Mouse (Mus musculus) MEL (cell line): Measurements from ENCODE around the gene Frmd6. TPM values are rescaled to one million over a fixed set of nuclear protein-coding genes. Genes with fewer than 3 reads are reported as not detected.

Experiments
- DNase-seq: peaks from one replicate; pipeline ENCODE4 v3.0.0; 2011; ENCODE audit warnings: low read depth, low spot score
- H3K27ac ChIP-seq: 2 replicates; pipeline ENCODE4 v1.5.1; 2012; ENCODE audit warnings: low read depth, mild to moderate bottlenecking, control low read depth, low read length, moderate library complexity; ENCODE audit not compliant: control insufficient read depth
- H3K27me3 ChIP-seq, 2 experiments: fragments of 150-350 bp in 1 of 2; sonication (generic) in 1 of 2; 2 replicates each; pipeline ENCODE4 v1.6.1; 2012; ENCODE audit warnings: low read length in 2 of 2, mild to moderate bottlenecking in 2 of 2, improper control_type of control experiment in 1 of 2, moderate library complexity in 1 of 2; ENCODE audit not compliant: insufficient read depth in 2 of 2, control insufficient read depth in 1 of 2
- H3K36me3 ChIP-seq, 2 experiments: 2 replicates each; pipeline ENCODE4 v1.6.1; 2012 to 2014; ENCODE audit warnings: low read length in 2 of 2, improper control_type of control experiment in 1 of 2, inconsistent platforms in 1 of 2, mild to moderate bottlenecking in 1 of 2; ENCODE audit not compliant: insufficient read depth in 2 of 2, control insufficient read depth in 1 of 2
- H3K4me1 ChIP-seq, 2 experiments: fragments of 150-350 bp in 1 of 2; sonication (generic) in 1 of 2; 2 replicates each; pipeline ENCODE4 v1.6.1; 2012; ENCODE audit warnings: low read length in 2 of 2, improper control_type of control experiment in 1 of 2, mild to moderate bottlenecking in 1 of 2; ENCODE audit not compliant: insufficient read depth in 2 of 2, control insufficient read depth in 1 of 2
- H3K4me3 ChIP-seq, 2 experiments: fragments of 150-350 bp in 1 of 2; sonication (generic) in 1 of 2; 2 replicates each; pipeline ENCODE4 v1.5.1; 2012; ENCODE audit warnings: low read depth in 2 of 2, low read length in 2 of 2, mild to moderate bottlenecking in 2 of 2, moderate library complexity in 2 of 2, control low read depth in 1 of 2, improper control_type of control experiment in 1 of 2; ENCODE audit not compliant: control insufficient read depth in 1 of 2, insufficient read depth in 1 of 2
- H3K79me2 ChIP-seq: 2 replicates; pipeline ENCODE4 v1.6.1; 2012; ENCODE audit warnings: mild to moderate bottlenecking, low read length, moderate library complexity; ENCODE audit not compliant: control insufficient read depth, poor library complexity, insufficient read depth
- H3K9ac ChIP-seq: 2 replicates; pipeline ENCODE4 v1.6.1; 2012; ENCODE audit warnings: low read depth, mild to moderate bottlenecking, control low read depth, low read length, moderate library complexity; ENCODE audit not compliant: control insufficient read depth, poor library complexity, severe bottlenecking
- H3K9me3 ChIP-seq: fragments of 150-350 bp; sonication (generic); replicated peaks from 2 replicates; pipeline ENCODE4 v1.6.1; 2012; ENCODE audit warnings: mild to moderate bottlenecking, low read length, improper control_type of control experiment, moderate library complexity; ENCODE audit not compliant: insufficient read depth
- CHD2 ChIP-seq: IDR thresholded peaks from 2 replicates; pipeline ENCODE4 v1.6.1; 2011; ENCODE audit warnings: low read length, improper control_type of control experiment
- CTCF ChIP-seq, 3 experiments: IDR thresholded peaks in 2 of 3; conservative IDR thresholded peaks in 1 of 3; 2 replicates each; pipeline ENCODE4 v1.5.1; 2011 to 2012; ENCODE audit warnings: low read length in 3 of 3, low read depth in 2 of 3, mild to moderate bottlenecking in 2 of 3, improper control_type of control experiment in 1 of 3, inconsistent platforms in 1 of 3, mixed read lengths in 1 of 3, moderate library complexity in 1 of 3; ENCODE audit not compliant: control insufficient read depth in 1 of 3, insufficient read depth in 1 of 3, poor library complexity in 1 of 3, severe bottlenecking in 1 of 3
- ELF1 ChIP-seq: IDR thresholded peaks from 2 replicates; pipeline ENCODE4 v1.6.1; 2014; ENCODE audit warnings: low read depth, mild to moderate bottlenecking, inconsistent platforms, low read length, improper control_type of control experiment, moderate library complexity
- ETS1 ChIP-seq: IDR thresholded peaks from 2 replicates; pipeline ENCODE4 v1.6.1; 2012; ENCODE audit warnings: low read depth, mild to moderate bottlenecking, inconsistent platforms, low read length, improper control_type of control experiment, moderate library complexity
- GABPA ChIP-seq: IDR thresholded peaks from 2 replicates; pipeline ENCODE4 v1.6.1; 2012; ENCODE audit warnings: low read depth, mild to moderate bottlenecking, inconsistent platforms, low read length, improper control_type of control experiment, moderate library complexity
- GATA1 ChIP-seq: IDR thresholded peaks from 2 replicates; pipeline ENCODE4 v1.6.1; 2011; ENCODE audit warnings: low read depth, low read length, improper control_type of control experiment
- HCFC1 ChIP-seq: IDR thresholded peaks from 2 replicates; pipeline ENCODE4 v1.6.1; 2012; ENCODE audit warnings: low read depth, mild to moderate bottlenecking, inconsistent platforms, low read length, improper control_type of control experiment, moderate library complexity
- KAT2A ChIP-seq: conservative IDR thresholded peaks from 2 replicates; pipeline ENCODE4 v1.6.1; 2012; ENCODE audit warnings: low read depth, low read length, improper control_type of control experiment, inconsistent platforms
- MAFK ChIP-seq: IDR thresholded peaks from 2 replicates; pipeline ENCODE4 v1.6.1; 2011; ENCODE audit warnings: low read depth, mild to moderate bottlenecking, low read length, improper control_type of control experiment, borderline replicate concordance
- MAX ChIP-seq: IDR thresholded peaks from 2 replicates; pipeline ENCODE4 v1.6.1; 2011; ENCODE audit warnings: low read length, improper control_type of control experiment
- MEF2A ChIP-seq: IDR thresholded peaks from 2 replicates; pipeline ENCODE4 v1.6.1; 2014; ENCODE audit warnings: low read depth, mild to moderate bottlenecking, inconsistent platforms, low read length, improper control_type of control experiment; ENCODE audit not compliant: poor library complexity, insufficient replicate concordance, severe bottlenecking; ENCODE audit errors: extremely low read depth
- MXI1 ChIP-seq: IDR thresholded peaks from 2 replicates; pipeline ENCODE4 v1.6.1; 2011; ENCODE audit warnings: mild to moderate bottlenecking, low read depth, low read length, improper control_type of control experiment
- MYC ChIP-seq: IDR thresholded peaks from 2 replicates; pipeline ENCODE4 v1.6.1; 2011; ENCODE audit warnings: low read depth, mild to moderate bottlenecking, low read length, improper control_type of control experiment, moderate library complexity
- POLR2A ChIP-seq, 2 experiments: IDR thresholded peaks; 2 replicates each; pipeline ENCODE4 v1.6.1; 2011 to 2012; ENCODE audit warnings: low read length in 2 of 2, mild to moderate bottlenecking in 2 of 2, control low read depth in 1 of 2, improper control_type of control experiment in 1 of 2, low read depth in 1 of 2, moderate library complexity in 1 of 2; ENCODE audit not compliant: control insufficient read depth in 1 of 2, insufficient read depth in 1 of 2, poor library complexity in 1 of 2
- POLR2AphosphoS5 ChIP-seq: IDR thresholded peaks from 2 replicates; pipeline ENCODE4 v1.6.1; 2012; ENCODE audit warnings: low read depth, borderline replicate concordance, mild to moderate bottlenecking, inconsistent platforms, low read length, moderate library complexity, mixed read lengths
- RCOR1 ChIP-seq: IDR thresholded peaks from 2 replicates; pipeline ENCODE4 v1.6.1; 2012; ENCODE audit warnings: low read depth, mild to moderate bottlenecking, inconsistent platforms, low read length, improper control_type of control experiment
- SIN3A ChIP-seq: IDR thresholded peaks from 2 replicates; pipeline ENCODE4 v1.6.1; 2012; ENCODE audit warnings: low read length, improper control_type of control experiment, inconsistent platforms
- SMC3 ChIP-seq: IDR thresholded peaks from 2 replicates; pipeline ENCODE4 v1.6.1; 2011; ENCODE audit warnings: low read depth, low read length, improper control_type of control experiment
- TAL1 ChIP-seq: IDR thresholded peaks from 2 replicates; pipeline ENCODE4 v1.6.1; 2012; ENCODE audit warnings: mild to moderate bottlenecking, inconsistent platforms, low read length, moderate library complexity, mixed read lengths
- TBP ChIP-seq: IDR thresholded peaks from 2 replicates; pipeline ENCODE4 v1.8.0; 2011; ENCODE audit warnings: low read depth, low read length, improper control_type of control experiment
- UBTF ChIP-seq: IDR thresholded peaks from 2 replicates; pipeline ENCODE4 v1.6.1; 2012; ENCODE audit warnings: low read depth, mild to moderate bottlenecking, inconsistent platforms, low read length, improper control_type of control experiment, moderate library complexity, borderline replicate concordance; ENCODE audit not compliant: insufficient read depth
- USF1 ChIP-seq: IDR thresholded peaks from 2 replicates; pipeline ENCODE4 v1.6.1; 2014; ENCODE audit warnings: low read depth, mild to moderate bottlenecking, inconsistent platforms, low read length, improper control_type of control experiment, moderate library complexity
- USF2 ChIP-seq, 2 experiments: IDR thresholded peaks; 2 replicates each; pipeline ENCODE4 v1.6.1; 2011 to 2012; ENCODE audit warnings: improper control_type of control experiment in 2 of 2, low read length in 2 of 2, borderline replicate concordance in 1 of 2, inconsistent platforms in 1 of 2, low read depth in 1 of 2, mild to moderate bottlenecking in 1 of 2; ENCODE audit not compliant: insufficient read depth in 1 of 2
- ZC3H11A ChIP-seq: IDR thresholded peaks from 2 replicates; pipeline ENCODE4 v1.6.1; 2012; ENCODE audit warnings: low read depth, mild to moderate bottlenecking, inconsistent platforms, low read length, improper control_type of control experiment
- ZMIZ1 ChIP-seq: IDR thresholded peaks from 2 replicates; pipeline ENCODE4 v1.6.1; 2012; ENCODE audit warnings: low read depth, mild to moderate bottlenecking, inconsistent platforms, low read length, improper control_type of control experiment, moderate library complexity
- ZNF384 ChIP-seq: IDR thresholded peaks from 2 replicates; pipeline ENCODE4 v1.6.1; 2012; ENCODE audit warnings: low read depth, mild to moderate bottlenecking, inconsistent platforms, low read length, improper control_type of control experiment
- polyA plus RNA-seq, 2 experiments: library from polyadenylated mRNA; stranded (reverse) in 1 of 2; unstranded in 1 of 2; fragments of >175 nt in 1 of 2; fragments of >200 nt in 1 of 2; gene quantifications; 2 replicates each; pipeline versions ENCODE4 v1.2.1 to v1.2.4; 2012; ENCODE audit warnings: low replicate concordance in 2 of 2, low read depth in 1 of 2; ENCODE audit not compliant: insufficient read length in 2 of 2, insufficient read depth in 1 of 2, missing spikeins in 1 of 2
- total RNA-seq: library from RNA; depleted of rRNA; stranded (reverse); fragments of 300-350 nt; gene quantifications from 2 replicates; pipeline ENCODE4 v1.2.3, GENCODE M21; 2012

The Frmd6 gene
- total and polyA plus RNA-seq, 3 experiments, result 3.7 to 5.0 TPM; not detected in 1

DNA sequence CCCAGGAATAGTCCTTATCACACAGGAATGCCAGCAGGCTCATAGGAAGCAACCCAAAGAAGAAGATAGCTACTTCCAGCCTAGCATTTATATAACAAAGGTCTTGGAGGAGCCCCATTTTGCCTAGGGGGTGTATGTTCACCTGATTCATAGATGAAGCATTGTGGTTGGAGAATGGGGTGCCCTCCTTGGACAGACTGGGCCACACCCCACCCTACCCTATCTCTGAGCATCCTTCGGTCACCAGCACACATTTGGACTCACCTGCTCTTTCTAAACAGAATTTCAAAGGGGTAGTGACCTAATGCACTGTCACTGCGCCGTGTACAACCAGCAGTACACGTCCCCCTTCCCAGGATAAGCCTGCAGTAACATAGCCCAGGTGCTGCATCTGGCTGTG, 31.5 kb downstream of the Frmd6 start:
- no peaks in the 10 kb centered on the region for H3K36me3 ChIP-seq
- no peak overlapping the region for H3K27ac ChIP-seq
- no peaks in the 10 kb centered on the region for H3K27me3 ChIP-seq
- H3K9me3 ChIP-seq, result no peaks in the 10 kb centered on the region
- no peak overlapping the region for H3K4me3 ChIP-seq
- TF ChIP-seq CHD2, result no peak
- no peak for TF ChIP-seq KAT2A
- TF ChIP-seq MEF2A, result no peak
- TF ChIP-seq POLR2AphosphoS5, result no peak
- no peak for TF ChIP-seq MYC
- no peak for TF ChIP-seq SMC3
- TF ChIP-seq GATA1, result no peak
- TF ChIP-seq TBP, result no peak
- TF ChIP-seq MAFK, result no peak
- no peak for TF ChIP-seq CTCF (IDR thresholded peaks at IDR 0.05 in 2 of 3, conservative IDR thresholded peaks at IDR 0.05 in 1 of 3; ENCODE audit: control insufficient read depth in 1 of 3, insufficient read depth in 1 of 3, low read depth in 2 of 3, low read length in 3 of 3, poor library complexity in 1 of 3, severe bottlenecking in 1 of 3)
- no peaks in the 10 kb centered on the region for H3K4me1 ChIP-seq
- DNase-seq, result no peak
- H3K9ac ChIP-seq, result no peak overlapping the region
- no peaks in the 10 kb centered on the region for H3K79me2 ChIP-seq

DNA sequence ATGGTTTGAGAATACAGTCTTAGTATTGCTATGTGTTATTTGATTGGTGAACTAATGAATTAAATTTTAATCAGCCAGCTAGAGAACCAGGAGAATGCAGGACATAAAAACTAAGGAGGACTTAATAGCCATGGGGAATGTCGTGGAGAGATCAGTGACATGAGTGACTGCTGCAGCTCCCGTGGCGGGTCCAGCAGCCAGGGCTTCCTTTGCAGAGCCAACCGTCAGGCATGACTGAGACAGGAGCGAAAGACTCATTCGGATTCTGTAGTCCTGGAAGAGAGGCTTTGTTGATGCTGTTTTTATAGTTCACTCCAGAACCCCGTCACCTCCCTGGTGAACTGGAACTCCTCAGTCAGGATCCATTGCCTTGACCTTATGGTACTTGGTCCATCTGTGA, 38.0 kb downstream of the Frmd6 start:
- no peak for TF ChIP-seq KAT2A
- TF ChIP-seq ZC3H11A, result no peak
- TF ChIP-seq ETS1, result no peak
- TF ChIP-seq RCOR1, result no peak
- no peak for TF ChIP-seq UBTF
- TF ChIP-seq HCFC1, result no peak
- TF ChIP-seq ZNF384, result no peak
- no peak for TF ChIP-seq SIN3A
- no peak for TF ChIP-seq POLR2A (IDR thresholded peaks at IDR 0.05; ENCODE audit: control insufficient read depth in 1 of 2, insufficient read depth in 1 of 2, low read depth in 1 of 2, low read length in 2 of 2, poor library complexity in 1 of 2)
- no peak for TF ChIP-seq MAX
- no peak for TF ChIP-seq MXI1
- TF ChIP-seq USF1, result no peak
- TF ChIP-seq ZMIZ1, result no peak
- TF ChIP-seq GABPA, result no peak
- no peak for TF ChIP-seq TAL1
- TF ChIP-seq POLR2AphosphoS5, result no peak
- no peak for TF ChIP-seq MAFK
- no peak for TF ChIP-seq USF2 (IDR thresholded peaks at IDR 0.05; ENCODE audit: borderline replicate concordance in 1 of 2, insufficient read depth in 1 of 2, low read depth in 1 of 2, low read length in 2 of 2)
- no peak for TF ChIP-seq ELF1
- TF ChIP-seq, all 39 proteins: peak for 0
- no peaks in the 10 kb centered on the region for H3K36me3 ChIP-seq

More for the DNA sequence above, 38.0 kb downstream of the Frmd6 start:
- H3K4me1 ChIP-seq, result no peaks in the 10 kb centered on the region
- no peaks in the 10 kb centered on the region for H3K9me3 ChIP-seq
- H3K4me3 ChIP-seq, result no peak overlapping the region
- no peak overlapping the region for H3K27ac ChIP-seq
- H3K27me3 ChIP-seq, result no peaks in the 10 kb centered on the region
- no peaks in the 10 kb centered on the region for H3K79me2 ChIP-seq
- H3K9ac ChIP-seq, result no peak overlapping the region
- DNase-seq, result no peak
